Mouse (Mus musculus) T-cell, adult 66 days (primary cell): ENCODE results near the gene Gm5795. TPM values are rescaled to one million over a fixed set of nuclear protein-coding genes. Genes with fewer than 3 reads are reported as not detected.

Experiments
- total RNA-seq, 2 experiments: library from RNA; stranded (reverse); gene quantifications; 3 replicates in 1 of 2; 4 replicates in 1 of 2; pipeline ENCODE4 v1.2.4; 2023

Gene Gm5795
- not detected for total RNA-seq

GRCm38 (mm10) chr14:3187955-3188354, at the start of gene Gm5795:
TSS of gene Gm5795 (plus strand) at chr14:3188255.

DNA sequence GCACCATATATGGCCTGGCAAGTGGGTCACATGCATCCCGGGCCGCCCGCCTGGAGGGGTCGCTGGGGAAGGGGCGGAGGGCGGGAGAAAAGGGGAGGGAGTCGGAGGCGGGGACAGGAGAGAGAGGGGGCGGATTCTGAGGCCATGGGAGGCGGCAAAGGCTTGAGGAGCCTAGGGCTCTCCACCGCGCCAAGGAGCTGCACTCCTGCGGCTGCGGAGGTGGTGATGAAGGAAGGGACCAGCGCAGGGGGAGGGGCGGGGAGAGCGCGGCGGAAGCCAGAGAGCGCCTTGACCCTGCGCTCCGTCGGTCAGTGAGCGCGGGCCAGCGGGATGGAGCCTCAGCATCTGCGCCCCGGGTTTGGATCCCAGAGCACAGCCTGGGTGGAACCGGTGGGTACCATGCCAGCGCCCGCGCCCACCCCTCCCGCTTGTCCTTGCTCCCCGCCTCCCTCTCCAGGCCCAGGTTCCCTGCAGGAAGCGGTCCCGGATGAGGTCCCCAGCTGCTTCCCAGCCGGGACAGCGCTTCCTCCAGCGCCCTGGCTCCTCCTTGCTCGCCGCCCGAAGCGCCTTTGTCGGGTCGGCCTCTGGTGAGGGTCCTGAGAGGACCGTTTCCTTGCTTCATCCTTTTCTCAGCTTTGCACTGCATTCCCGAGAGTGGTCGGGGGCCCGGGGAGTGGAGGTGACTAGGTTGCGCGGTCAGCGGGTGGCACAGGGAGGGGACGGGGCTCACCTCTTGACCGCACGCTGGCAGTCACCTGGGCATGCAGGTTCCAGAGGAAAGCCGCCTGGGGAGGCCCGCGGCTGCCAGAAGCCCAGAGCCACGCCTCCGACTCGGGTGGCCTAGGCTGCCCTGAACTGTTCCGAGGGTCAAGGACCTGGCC, 20.5 kb downstream of the Gm5795 start, which contains the start of gene D830030K20Rik:
TSS of gene D830030K20Rik (plus strand) at position 217 of the 881 bp plus-strand sequence.

Other genes starting within 250 kb of the Gm5795 start
- not detected for gene Gm2888, start 158.3 kb upstream of the Gm5795 start, total RNA-seq
- not detected for gene Gm2897, start 139.0 kb upstream of the Gm5795 start, total RNA-seq
- gene Gm10340, start 54.3 kb upstream of the Gm5795 start, total RNA-seq: not detected
- gene D830030K20Rik, start 20.2 kb downstream of the Gm5795 start, total RNA-seq: 1 to 10 TPM in 1 of 2 experiments, under 1 TPM in 1; 0.98 to 1.3 TPM
- gene Gm2956, start 144.4 kb downstream of the Gm5795 start, total RNA-seq: not detected
- gene Gm10413, start 206.8 kb downstream of the Gm5795 start, total RNA-seq: not detected
- gene Gm10409, start 224.4 kb downstream of the Gm5795 start, total RNA-seq: 1 to 10 TPM; 1.1 to 1.2 TPM
- 1 to 10 TPM in 1 of 2 experiments, under 1 TPM in 1; 0.35 to 3.3 TPM for gene Gm3005, start 239.8 kb downstream of the Gm5795 start, total RNA-seq